Mouse (Mus musculus) megakaryocyte, embryonic 14.5 days (primary cell): Measurements from ENCODE around the gene Col25a1. TPM values are rescaled to one million over a fixed set of nuclear protein-coding genes. Genes with fewer than 3 reads are reported as not detected.
A peak's percentile ranks its signal among the peaks of the same experiment; 100 is the strongest.

ENCODE experiments used
- H3K27me3 ChIP-seq: replicated peaks from 2 replicates; pipeline ENCODE3; 2012; ENCODE audit warnings: inconsistent platforms
- H3K36me3 ChIP-seq: replicated peaks from 2 replicates; pipeline ENCODE3; 2012; ENCODE audit warnings: low read length, inconsistent platforms, mixed read lengths
- H3K4me1 ChIP-seq: 2 replicates; pipeline ENCODE4 v1.6.1; 2012; ENCODE audit warnings: inconsistent platforms
- H3K4me3 ChIP-seq: replicated peaks from 2 replicates; pipeline ENCODE3; 2012; ENCODE audit warnings: moderate library complexity, mild to moderate bottlenecking, inconsistent platforms
- H3K9me3 ChIP-seq: 2 replicates; pipeline ENCODE4 v1.6.1; 2012; ENCODE audit warnings: inconsistent platforms
- FLI1 ChIP-seq: IDR thresholded peaks from 2 replicates; pipeline ENCODE4 v1.6.1; 2012; ENCODE audit warnings: low read length, inconsistent platforms, mixed read lengths
- GATA1 ChIP-seq: IDR thresholded peaks from 3 replicates; pipeline ENCODE4 v1.6.1; 2012; ENCODE audit warnings: mixed read lengths, low read length, inconsistent platforms, borderline replicate concordance
- polyA plus RNA-seq: library from polyadenylated mRNA; stranded (reverse); fragments of >175 nt; gene quantifications from 2 replicates; pipeline ENCODE4 v1.2.3, GENCODE M21; 2012; ENCODE audit warnings: low replicate concordance; ENCODE audit not compliant: insufficient read depth

Gene Col25a1
- polyA plus RNA-seq, 1 experiment: 0.06 TPM

DNA sequence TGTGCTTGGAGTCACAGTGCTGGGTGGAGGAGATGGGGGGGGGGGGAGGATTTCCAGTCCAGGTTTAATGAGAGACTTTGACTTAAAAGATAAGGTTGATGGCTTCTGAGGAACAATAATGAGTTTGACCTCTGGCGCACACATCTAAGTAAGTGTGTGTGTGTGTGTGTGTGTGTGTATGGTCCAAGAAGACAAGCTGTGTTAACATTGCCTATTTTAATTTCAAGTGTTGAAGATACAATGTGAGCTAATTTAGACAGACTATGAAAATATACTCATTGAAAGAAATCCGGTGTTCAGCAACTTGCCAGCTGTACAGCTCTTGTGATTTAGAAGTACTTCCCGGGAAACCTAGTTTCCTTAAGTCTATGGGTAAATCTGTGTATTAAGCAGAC lies 199.3 kb downstream of the Col25a1 start:
- TF ChIP-seq GATA1 (no peak), FLI1 (no peak)
- Histone ChIP-seq H3K27me3 (no peaks in the 10 kb centered on the region), H3K9me3 (peaks cover 8% of the 10 kb centered on the region; the same call in 1 of the 2 replicates), H3K36me3 (no peaks in the 10 kb centered on the region), H3K4me1 (no peaks in the 10 kb centered on the region), H3K4me3 (no peak overlapping the region)

DNA sequence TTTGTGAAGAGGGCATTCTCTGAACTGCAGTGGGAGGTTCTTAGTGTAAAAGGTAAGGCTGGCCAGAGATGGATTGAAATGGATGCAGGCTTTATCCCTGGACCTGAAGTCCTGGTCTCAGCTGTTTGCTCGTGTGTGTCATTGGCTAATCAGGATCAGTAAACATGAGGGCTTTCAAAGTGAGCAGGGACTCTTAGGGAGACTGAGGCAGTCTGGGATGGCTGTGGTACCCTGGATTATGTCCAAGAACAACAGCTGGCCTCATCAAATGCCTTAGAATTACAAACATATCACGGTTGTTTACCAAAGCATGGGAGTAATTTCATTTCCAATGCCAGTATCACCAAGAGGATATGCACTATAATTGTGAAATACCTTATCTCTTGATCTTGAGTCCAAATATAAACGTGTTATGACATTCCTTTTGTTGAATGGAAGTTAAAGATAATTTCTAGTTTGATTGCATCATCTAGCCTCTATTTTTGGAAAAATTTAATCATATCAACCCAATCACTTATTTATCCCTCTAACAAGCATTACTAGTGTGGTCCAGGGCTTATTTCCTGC lies 201.1 kb downstream of the Col25a1 start:
- Histone ChIP-seq H3K36me3 (no peaks in the 10 kb centered on the region), H3K9me3 (peaks cover 10% of the 10 kb centered on the region; the same call in 1 of the 2 replicates), H3K27me3 (no peaks in the 10 kb centered on the region), H3K4me1 (no peaks in the 10 kb centered on the region), H3K4me3 (no peak overlapping the region)
- TF ChIP-seq GATA1 (no peak), FLI1 (no peak)

GRCm38 (mm10) chr3:130337857-130338256 lies 206.6 kb downstream of the Col25a1 start:
- Histone ChIP-seq H3K36me3 (no peaks in the 10 kb centered on the region), H3K4me1 (no peaks in the 10 kb centered on the region), H3K4me3 (no peak overlapping the region), H3K9me3 (peaks cover 16% of the 10 kb centered on the region), H3K27me3 (no peaks in the 10 kb centered on the region)
- TF ChIP-seq GATA1 (no peak), FLI1 (no peak)

GRCm38 (mm10) chr3:130338371-130338770 lies 207.1 kb downstream of the Col25a1 start:
- TF ChIP-seq FLI1 (no peak), GATA1 (no peak)
- no peak overlapping the region for H3K4me3 ChIP-seq
- H3K36me3 ChIP-seq: no peaks in the 10 kb centered on the region
- peaks cover 16% of the 10 kb centered on the region for H3K9me3 ChIP-seq
- H3K4me1 ChIP-seq: no peaks in the 10 kb centered on the region
- H3K27me3 ChIP-seq: no peaks in the 10 kb centered on the region

DNA sequence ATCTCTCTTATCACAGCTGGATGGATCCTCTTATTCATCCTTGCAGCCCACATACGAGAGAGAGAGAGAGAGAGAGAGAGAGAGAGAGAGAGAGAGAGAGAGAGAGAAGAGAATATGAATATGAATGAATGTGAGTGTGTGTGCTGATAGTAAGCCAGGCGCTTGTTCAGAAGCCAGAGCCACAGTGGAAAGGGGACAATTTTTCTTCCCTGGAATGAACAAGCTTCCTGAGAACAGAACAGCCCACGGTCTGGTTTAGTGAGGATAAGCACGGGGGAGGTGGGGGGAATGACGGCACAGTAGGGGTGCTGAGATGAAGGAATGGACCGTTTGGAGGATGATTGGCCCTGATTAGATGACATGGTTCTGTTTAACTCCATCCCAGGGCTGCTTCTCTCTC lies 218.9 kb downstream of the Col25a1 start:
- no peak overlapping the region for H3K4me3 ChIP-seq
- TF ChIP-seq FLI1 (no peak), GATA1 (no peak)
- no peaks in the 10 kb centered on the region for H3K27me3 ChIP-seq
- peaks cover 12% of the 10 kb centered on the region for H3K9me3 ChIP-seq
- no peaks in the 10 kb centered on the region for H3K36me3 ChIP-seq
- H3K4me1 ChIP-seq: no peaks in the 10 kb centered on the region

- Histone ChIP-seq H3K9me3 (peaks cover 11% of the 10 kb centered on the region), H3K4me1 (no peaks in the 10 kb centered on the region), H3K27me3 (no peaks in the 10 kb centered on the region), H3K36me3 (no peaks in the 10 kb centered on the region), H3K4me3 (no peak overlapping the region)
- no peak for TF ChIP-seq FLI1
- no peak for TF ChIP-seq GATA1
These were observed 223.2 kb downstream of the Col25a1 start for GRCm38 (mm10) chr3:130354399-130355039.

DNA sequence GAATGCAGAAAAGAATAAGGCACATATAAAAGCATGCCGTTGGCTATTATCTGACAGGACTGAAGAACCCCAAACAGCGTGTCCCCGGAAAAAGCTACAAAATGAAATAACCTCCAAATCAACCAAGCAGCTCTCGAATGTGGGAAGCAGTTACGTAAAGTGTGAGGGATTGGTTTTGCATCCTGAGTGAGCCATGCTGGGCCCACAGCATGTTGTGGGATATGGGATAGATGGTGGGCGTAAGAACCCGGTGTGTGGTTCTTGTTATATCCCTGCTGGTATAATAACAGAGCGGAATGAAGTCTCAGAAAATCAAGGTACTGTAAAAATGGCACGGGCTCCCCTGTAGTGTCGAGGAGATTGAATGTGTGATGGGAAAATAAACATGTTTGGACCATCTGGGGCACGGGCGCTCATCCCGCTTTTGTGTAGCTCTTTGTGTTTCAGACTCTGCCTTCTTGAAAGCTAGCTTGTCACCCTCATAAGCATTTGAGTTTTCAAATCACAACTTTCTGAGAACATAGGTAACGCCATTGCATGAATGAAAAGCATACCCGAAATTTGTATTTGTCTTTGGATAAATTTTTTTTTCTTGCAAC lies 225.4 kb downstream of the Col25a1 start:
- TF ChIP-seq GATA1 (no peak), FLI1 (no peak)
- Histone ChIP-seq H3K4me1 (no peaks in the 10 kb centered on the region), H3K9me3 (peaks cover 20% of the 10 kb centered on the region), H3K4me3 (no peak overlapping the region), H3K36me3 (no peaks in the 10 kb centered on the region), H3K27me3 (no peaks in the 10 kb centered on the region)

GRCm38 (mm10) chr3:130360813-130361212 lies 229.5 kb downstream of the Col25a1 start:
- H3K4me1 ChIP-seq: no peaks in the 10 kb centered on the region
- no peaks in the 10 kb centered on the region for H3K36me3 ChIP-seq
- H3K9me3 ChIP-seq: peaks cover 20% of the 10 kb centered on the region
- no peaks in the 10 kb centered on the region for H3K27me3 ChIP-seq
- TF ChIP-seq FLI1 (no peak), GATA1 (no peak)
- H3K4me3 ChIP-seq: peak overlapping the region; percentile 10

- Histone ChIP-seq H3K9me3 (peaks cover 17% of the 10 kb centered on the region), H3K4me1 (no peaks in the 10 kb centered on the region), H3K4me3 (no peak overlapping the region), H3K27me3 (no peaks in the 10 kb centered on the region), H3K36me3 (no peaks in the 10 kb centered on the region)
- TF ChIP-seq FLI1: no peak
- TF ChIP-seq GATA1: no peak
These were observed 230.6 kb downstream of the Col25a1 start for GRCm38 (mm10) chr3:130361922-130362321.

- Histone ChIP-seq H3K9me3 (peaks cover 20% of the 10 kb centered on the region), H3K4me3 (no peak overlapping the region), H3K36me3 (no peaks in the 10 kb centered on the region), H3K4me1 (no peaks in the 10 kb centered on the region), H3K27me3 (no peaks in the 10 kb centered on the region)
- TF ChIP-seq GATA1: no peak
- no peak for TF ChIP-seq FLI1
These were observed 231.6 kb downstream of the Col25a1 start for GRCm38 (mm10) chr3:130362797-130363367.
